Mouse (Mus musculus) MEL (cell line): Measurements from ENCODE around the gene Scimp. TPM values are rescaled to one million over a fixed set of nuclear protein-coding genes. Genes with fewer than 3 reads are reported as not detected.
A peak's percentile ranks its signal among the peaks of the same experiment; 100 is the strongest.

ENCODE experiments used
- DNase-seq: peaks from one replicate; pipeline ENCODE4 v3.0.0; 2011; ENCODE audit warnings: low read depth, low spot score
- H3K27ac ChIP-seq: 2 replicates; pipeline ENCODE4 v1.5.1; 2012; ENCODE audit warnings: low read depth, mild to moderate bottlenecking, control low read depth, low read length, moderate library complexity; ENCODE audit not compliant: control insufficient read depth
- H3K27me3 ChIP-seq, 2 experiments: fragments of 150-350 bp in 1 of 2; sonication (generic) in 1 of 2; 2 replicates each; pipeline ENCODE4 v1.6.1; 2012; ENCODE audit warnings: low read length in 2 of 2, mild to moderate bottlenecking in 2 of 2, improper control_type of control experiment in 1 of 2, moderate library complexity in 1 of 2; ENCODE audit not compliant: insufficient read depth in 2 of 2, control insufficient read depth in 1 of 2
- H3K36me3 ChIP-seq, 2 experiments: 2 replicates each; pipeline ENCODE4 v1.6.1; 2012 to 2014; ENCODE audit warnings: low read length in 2 of 2, improper control_type of control experiment in 1 of 2, inconsistent platforms in 1 of 2, mild to moderate bottlenecking in 1 of 2; ENCODE audit not compliant: insufficient read depth in 2 of 2, control insufficient read depth in 1 of 2
- H3K4me1 ChIP-seq, 2 experiments: fragments of 150-350 bp in 1 of 2; sonication (generic) in 1 of 2; 2 replicates each; pipeline ENCODE4 v1.6.1; 2012; ENCODE audit warnings: low read length in 2 of 2, improper control_type of control experiment in 1 of 2, mild to moderate bottlenecking in 1 of 2; ENCODE audit not compliant: insufficient read depth in 2 of 2, control insufficient read depth in 1 of 2
- H3K4me3 ChIP-seq, 2 experiments: fragments of 150-350 bp in 1 of 2; sonication (generic) in 1 of 2; 2 replicates each; pipeline ENCODE4 v1.5.1; 2012; ENCODE audit warnings: low read depth in 2 of 2, low read length in 2 of 2, mild to moderate bottlenecking in 2 of 2, moderate library complexity in 2 of 2, control low read depth in 1 of 2, improper control_type of control experiment in 1 of 2; ENCODE audit not compliant: control insufficient read depth in 1 of 2, insufficient read depth in 1 of 2
- H3K79me2 ChIP-seq: 2 replicates; pipeline ENCODE4 v1.6.1; 2012; ENCODE audit warnings: mild to moderate bottlenecking, low read length, moderate library complexity; ENCODE audit not compliant: control insufficient read depth, poor library complexity, insufficient read depth
- H3K9ac ChIP-seq: 2 replicates; pipeline ENCODE4 v1.6.1; 2012; ENCODE audit warnings: low read depth, mild to moderate bottlenecking, control low read depth, low read length, moderate library complexity; ENCODE audit not compliant: control insufficient read depth, poor library complexity, severe bottlenecking
- H3K9me3 ChIP-seq: fragments of 150-350 bp; sonication (generic); replicated peaks from 2 replicates; pipeline ENCODE4 v1.6.1; 2012; ENCODE audit warnings: mild to moderate bottlenecking, low read length, improper control_type of control experiment, moderate library complexity; ENCODE audit not compliant: insufficient read depth
- BHLHE40 ChIP-seq: IDR thresholded peaks from 2 replicates; pipeline ENCODE4 v1.6.1; 2012; ENCODE audit warnings: low read depth, mild to moderate bottlenecking, inconsistent platforms, low read length, improper control_type of control experiment, borderline replicate concordance
- CTCF ChIP-seq, 3 experiments: IDR thresholded peaks in 2 of 3; conservative IDR thresholded peaks in 1 of 3; 2 replicates each; pipeline ENCODE4 v1.5.1; 2011 to 2012; ENCODE audit warnings: low read length in 3 of 3, low read depth in 2 of 3, mild to moderate bottlenecking in 2 of 3, improper control_type of control experiment in 1 of 3, inconsistent platforms in 1 of 3, mixed read lengths in 1 of 3, moderate library complexity in 1 of 3; ENCODE audit not compliant: control insufficient read depth in 1 of 3, insufficient read depth in 1 of 3, poor library complexity in 1 of 3, severe bottlenecking in 1 of 3
- ETS1 ChIP-seq: IDR thresholded peaks from 2 replicates; pipeline ENCODE4 v1.6.1; 2012; ENCODE audit warnings: low read depth, mild to moderate bottlenecking, inconsistent platforms, low read length, improper control_type of control experiment, moderate library complexity
- GABPA ChIP-seq: IDR thresholded peaks from 2 replicates; pipeline ENCODE4 v1.6.1; 2012; ENCODE audit warnings: low read depth, mild to moderate bottlenecking, inconsistent platforms, low read length, improper control_type of control experiment, moderate library complexity
- GATA1 ChIP-seq: IDR thresholded peaks from 2 replicates; pipeline ENCODE4 v1.6.1; 2011; ENCODE audit warnings: low read depth, low read length, improper control_type of control experiment
- MAX ChIP-seq: IDR thresholded peaks from 2 replicates; pipeline ENCODE4 v1.6.1; 2011; ENCODE audit warnings: low read length, improper control_type of control experiment
- MEF2A ChIP-seq: IDR thresholded peaks from 2 replicates; pipeline ENCODE4 v1.6.1; 2014; ENCODE audit warnings: low read depth, mild to moderate bottlenecking, inconsistent platforms, low read length, improper control_type of control experiment; ENCODE audit not compliant: poor library complexity, insufficient replicate concordance, severe bottlenecking; ENCODE audit errors: extremely low read depth
- MYC ChIP-seq: IDR thresholded peaks from 2 replicates; pipeline ENCODE4 v1.6.1; 2011; ENCODE audit warnings: low read depth, mild to moderate bottlenecking, low read length, improper control_type of control experiment, moderate library complexity
- NRF1 ChIP-seq: IDR thresholded peaks from 2 replicates; pipeline ENCODE4 v1.6.1; 2014; ENCODE audit warnings: low read depth, mild to moderate bottlenecking, inconsistent platforms, low read length, improper control_type of control experiment, moderate library complexity; ENCODE audit not compliant: poor library complexity, insufficient read depth, severe bottlenecking
- POLR2A ChIP-seq, 2 experiments: IDR thresholded peaks; 2 replicates each; pipeline ENCODE4 v1.6.1; 2011 to 2012; ENCODE audit warnings: low read length in 2 of 2, mild to moderate bottlenecking in 2 of 2, control low read depth in 1 of 2, improper control_type of control experiment in 1 of 2, low read depth in 1 of 2, moderate library complexity in 1 of 2; ENCODE audit not compliant: control insufficient read depth in 1 of 2, insufficient read depth in 1 of 2, poor library complexity in 1 of 2
- POLR2AphosphoS2 ChIP-seq: IDR thresholded peaks from 2 replicates; pipeline ENCODE4 v1.6.1; 2011; ENCODE audit warnings: low read length, improper control_type of control experiment
- RAD21 ChIP-seq: IDR thresholded peaks from 2 replicates; pipeline ENCODE4 v1.6.1; 2011; ENCODE audit warnings: mild to moderate bottlenecking, low read depth, low read length, improper control_type of control experiment
- SIN3A ChIP-seq: IDR thresholded peaks from 2 replicates; pipeline ENCODE4 v1.6.1; 2012; ENCODE audit warnings: low read length, improper control_type of control experiment, inconsistent platforms
- TAL1 ChIP-seq: IDR thresholded peaks from 2 replicates; pipeline ENCODE4 v1.6.1; 2012; ENCODE audit warnings: mild to moderate bottlenecking, inconsistent platforms, low read length, moderate library complexity, mixed read lengths
- TBP ChIP-seq: IDR thresholded peaks from 2 replicates; pipeline ENCODE4 v1.8.0; 2011; ENCODE audit warnings: low read depth, low read length, improper control_type of control experiment
- UBTF ChIP-seq: IDR thresholded peaks from 2 replicates; pipeline ENCODE4 v1.6.1; 2012; ENCODE audit warnings: low read depth, mild to moderate bottlenecking, inconsistent platforms, low read length, improper control_type of control experiment, moderate library complexity, borderline replicate concordance; ENCODE audit not compliant: insufficient read depth
- USF1 ChIP-seq: IDR thresholded peaks from 2 replicates; pipeline ENCODE4 v1.6.1; 2014; ENCODE audit warnings: low read depth, mild to moderate bottlenecking, inconsistent platforms, low read length, improper control_type of control experiment, moderate library complexity
- USF2 ChIP-seq, 2 experiments: IDR thresholded peaks; 2 replicates each; pipeline ENCODE4 v1.6.1; 2011 to 2012; ENCODE audit warnings: improper control_type of control experiment in 2 of 2, low read length in 2 of 2, borderline replicate concordance in 1 of 2, inconsistent platforms in 1 of 2, low read depth in 1 of 2, mild to moderate bottlenecking in 1 of 2; ENCODE audit not compliant: insufficient read depth in 1 of 2
- ZKSCAN1 ChIP-seq: IDR thresholded peaks from 2 replicates; pipeline ENCODE4 v1.6.1; 2012; ENCODE audit warnings: low read depth, mild to moderate bottlenecking, inconsistent platforms, low read length, improper control_type of control experiment, moderate library complexity
- ZNF384 ChIP-seq: IDR thresholded peaks from 2 replicates; pipeline ENCODE4 v1.6.1; 2012; ENCODE audit warnings: low read depth, mild to moderate bottlenecking, inconsistent platforms, low read length, improper control_type of control experiment
- polyA plus RNA-seq, 2 experiments: library from polyadenylated mRNA; stranded (reverse) in 1 of 2; unstranded in 1 of 2; fragments of >175 nt in 1 of 2; fragments of >200 nt in 1 of 2; gene quantifications; 2 replicates each; pipeline versions ENCODE4 v1.2.1 to v1.2.4; 2012; ENCODE audit warnings: low replicate concordance in 2 of 2, low read depth in 1 of 2; ENCODE audit not compliant: insufficient read length in 2 of 2, insufficient read depth in 1 of 2, missing spikeins in 1 of 2
- total RNA-seq: library from RNA; depleted of rRNA; stranded (reverse); fragments of 300-350 nt; gene quantifications from 2 replicates; pipeline ENCODE4 v1.2.3, GENCODE M21; 2012

The Scimp gene
- total and polyA plus RNA-seq, 3 experiments = not detected

DNA sequence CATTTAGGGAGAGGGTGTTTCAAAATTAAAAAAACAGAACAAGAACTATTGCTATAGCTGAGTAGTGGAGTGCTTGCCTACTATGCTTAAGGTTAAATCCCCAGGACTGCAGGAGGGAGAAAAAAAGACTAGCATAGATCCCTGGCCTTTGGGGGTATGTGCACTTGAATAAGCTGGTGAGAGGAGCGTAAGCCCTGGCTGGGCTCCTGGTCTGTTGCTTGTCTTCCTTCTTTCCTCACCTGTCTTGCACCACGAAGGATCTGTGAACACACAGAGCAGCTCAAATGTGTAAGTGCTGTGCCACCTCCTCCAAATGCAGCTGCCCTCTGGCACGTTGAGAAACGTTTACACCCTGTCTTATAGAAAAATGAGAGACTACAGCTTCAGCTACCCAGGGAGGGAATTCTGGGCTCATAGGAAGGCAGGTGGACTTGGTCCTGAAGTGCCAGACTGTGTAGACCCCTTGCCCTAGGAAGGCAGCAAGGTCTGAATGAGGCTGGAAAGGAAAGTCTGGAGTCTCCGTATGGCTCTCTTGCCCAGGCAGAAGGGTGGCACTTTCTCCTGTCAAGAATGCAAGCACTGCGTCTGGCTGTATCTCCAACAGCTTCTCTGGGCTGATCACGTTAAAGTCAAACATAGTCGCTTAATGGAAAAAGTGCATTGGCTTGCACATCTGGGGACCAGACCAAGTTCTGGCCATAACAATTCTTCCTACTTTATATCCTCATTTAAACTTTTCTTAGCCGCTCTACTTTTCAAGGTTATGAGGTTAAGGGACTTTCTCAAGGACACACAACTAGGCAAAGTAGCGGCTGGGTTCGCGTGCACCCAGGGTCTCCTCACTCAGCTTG lies 31.5 kb upstream of the Scimp start:
- DNase-seq = no peak
- peak overlapping the region; percentile 62 for H3K9ac ChIP-seq
- TF ChIP-seq MAX (0 out of 2 replicates have a peak, but pooled peaks have one; percentile 29), TBP (peak; percentile 18; the same call in 1 of the 2 replicates), POLR2A (IDR thresholded peaks at IDR 0.05; ENCODE audit: control insufficient read depth in 1 of 2, insufficient read depth in 1 of 2, low read depth in 1 of 2, low read length in 2 of 2, poor library complexity in 1 of 2) (no peak), USF2 (IDR thresholded peaks at IDR 0.05; ENCODE audit: borderline replicate concordance in 1 of 2, insufficient read depth in 1 of 2, low read depth in 1 of 2, low read length in 2 of 2) (no peak)
- H3K27me3 ChIP-seq = peaks cover 0 to 4% of the 10 kb centered on the region in 2 experiments
- no peaks in the 10 kb centered on the region for H3K9me3 ChIP-seq
- H3K4me1 ChIP-seq = peaks cover 11 to 20% of the 10 kb centered on the region in 2 experiments
- H3K36me3 ChIP-seq = peaks cover 0 to 17% of the 10 kb centered on the region in 2 experiments; a peak in 3 of 4 replicates
- H3K4me3 ChIP-seq = peak overlapping the region; percentile 71 to 95
- no peak overlapping the region for H3K27ac ChIP-seq
- peaks cover 33% of the 10 kb centered on the region for H3K79me2 ChIP-seq

DNA sequence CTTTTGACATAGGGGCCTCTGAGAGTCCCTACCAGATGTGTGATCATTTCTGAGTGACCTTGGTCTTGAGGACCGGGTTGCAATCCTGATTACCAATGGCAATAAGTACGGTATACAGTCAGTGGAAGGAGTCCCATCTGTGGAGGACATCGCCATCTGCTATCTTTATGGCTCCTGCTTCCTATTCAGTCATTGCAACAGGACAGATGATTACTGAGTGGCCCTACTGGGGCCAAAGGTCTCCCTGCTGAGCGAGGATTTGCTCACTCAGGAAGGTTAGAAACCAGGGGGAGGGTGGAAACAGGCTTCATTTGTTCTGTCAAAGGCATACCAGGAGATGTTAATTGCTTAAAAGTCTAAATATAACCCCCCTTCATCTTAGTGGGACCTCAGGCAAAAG lies 30.6 kb upstream of the Scimp start:
- Histone ChIP-seq H3K9ac (no peak overlapping the region), H3K79me2 (peaks cover 28% of the 10 kb centered on the region), H3K4me1 (peaks cover 13 to 19% of the 10 kb centered on the region in 2 experiments), H3K36me3 (peaks cover 0 to 14% of the 10 kb centered on the region in 2 experiments; a peak in 3 of 4 replicates), H3K9me3 (no peaks in the 10 kb centered on the region), H3K27ac (no peak overlapping the region), H3K27me3 (peaks cover 3 to 6% of the 10 kb centered on the region in 2 experiments), H3K4me3 (no peak overlapping the region)
- TF ChIP-seq MYC (no peak), POLR2AphosphoS2 (no peak), USF1 (no peak), MEF2A (no peak), NRF1 (no peak), RAD21 (no peak), BHLHE40 (no peak), ZNF384 (no peak), GATA1 (no peak), ETS1 (no peak), USF2 (IDR thresholded peaks at IDR 0.05; ENCODE audit: borderline replicate concordance in 1 of 2, insufficient read depth in 1 of 2, low read depth in 1 of 2, low read length in 2 of 2) (no peak), SIN3A (no peak), MAX (no peak), ZKSCAN1 (no peak), GABPA (no peak), CTCF (IDR thresholded peaks at IDR 0.05 in 2 of 3, conservative IDR thresholded peaks at IDR 0.05 in 1 of 3; ENCODE audit: control insufficient read depth in 1 of 3, insufficient read depth in 1 of 3, low read depth in 2 of 3, low read length in 3 of 3, poor library complexity in 1 of 3, severe bottlenecking in 1 of 3) (no peak), UBTF (no peak), TAL1 (no peak)
- no peak for DNase-seq
